Mouse (Mus musculus) spleen, adult 12 weeks (tissue): Measurements from ENCODE around the gene 1810062G17Rik.

Experiments
- DNase-seq: peaks from one replicate; pipeline ENCODE4 v3.0.0; 2022; ENCODE audit warnings: low spot score

The 1810062G17Rik gene

GRCm38 (mm10) chr3:36505306-36505705, 29.6 kb downstream of the 1810062G17Rik start:
- no peak for DNase-seq

GRCm38 (mm10) chr3:36505809-36506735, 30.3 kb downstream of the 1810062G17Rik start:
- no peak for DNase-seq

- no peak for DNase-seq
Measured at GRCm38 (mm10) chr3:36511491-36511890, 35.8 kb downstream of the 1810062G17Rik start.

- DNase-seq = no peak
Measured at GRCm38 (mm10) chr3:36516196-36516595, 40.5 kb downstream of the 1810062G17Rik start.

- no peak for DNase-seq
Measured at GRCm38 (mm10) chr3:36521073-36522060, 45.6 kb downstream of the 1810062G17Rik start, which contains the start of gene Gm11549. Gm11549 (minus strand) TSS chr3:36521813.

GRCm38 (mm10) chr3:36522137-36522536, 46.4 kb downstream of the 1810062G17Rik start:
- DNase-seq = no peak

- no peak for DNase-seq
Measured at GRCm38 (mm10) chr3:36524466-36524865, 48.7 kb downstream of the 1810062G17Rik start.

- DNase-seq = no peak
Measured at GRCm38 (mm10) chr3:36530345-36530744, 54.6 kb downstream of the 1810062G17Rik start.

GRCm38 (mm10) chr3:36530781-36531180, 55.0 kb downstream of the 1810062G17Rik start:
- DNase-seq = no peak

- no peak for DNase-seq
Measured at GRCm38 (mm10) chr3:36531242-36531641, 55.5 kb downstream of the 1810062G17Rik start.
